Mouse (Mus musculus): ENCODE data around the gene Tmod3.

- TF ChIP-seq POLR2A (IDR thresholded peaks at IDR 0.05; ENCODE audit: borderline replicate concordance, insufficient read depth, low read length) (no peak), CTCF (IDR thresholded peaks at IDR 0.05; ENCODE audit: borderline replicate concordance, insufficient read depth, low read depth, low read length) (no peak)
These were observed 48.0 kb upstream of the Tmod3 start for GRCm38 (mm10) chr9:75607496-75607895.

Data from cerebellum, adult 2 months (tissue).